Mouse (Mus musculus) megakaryocyte, embryonic 14.5 days (primary cell): ENCODE data around the gene Pde4dip.

ENCODE experiments used
- FLI1 ChIP-seq: IDR thresholded peaks from 2 replicates; pipeline ENCODE4 v1.6.1; 2012; ENCODE audit warnings: low read length, inconsistent platforms, mixed read lengths
- GATA1 ChIP-seq: IDR thresholded peaks from 3 replicates; pipeline ENCODE4 v1.6.1; 2012; ENCODE audit warnings: mixed read lengths, low read length, inconsistent platforms, borderline replicate concordance

- TF ChIP-seq GATA1 (no peak), FLI1 (no peak)
These were observed 87.3 kb downstream of the Pde4dip start for GRCm38 (mm10) chr3:97801178-97801699.
